Mouse (Mus musculus): ENCODE measurements at regions not wholly inside any gene's neighbourhood (a gene's known extent, or its start where the extent isn't known, plus 50 kb on each side); places are given as distances from the start of the nearest gene placed in this dataset.

GRCm38 (mm10) chr8:78877423-78877822 lies 56.5 kb upstream of the Lsm6 start:
- no peak for DNase-seq (ENCODE audit: low read depth, low spot score)

- no peak for DNase-seq (ENCODE audit: low read depth, low spot score)
These were observed 68.8 kb upstream of the Lsm6 start for GRCm38 (mm10) chr8:78889708-78890107.

- DNase-seq (ENCODE audit: low read depth, low spot score) = no peak
These were observed 69.6 kb upstream of the Lsm6 start for GRCm38 (mm10) chr8:78890571-78890970.

GRCm38 (mm10) chr8:78899887-78900286 lies 78.9 kb upstream of the Lsm6 start:
- DNase-seq (ENCODE audit: low read depth, low spot score) = peak; percentile 51

- no peak for DNase-seq (ENCODE audit: low read depth, low spot score)
These were observed 82.1 kb upstream of the Lsm6 start for GRCm38 (mm10) chr8:78903034-78903433.

DNA sequence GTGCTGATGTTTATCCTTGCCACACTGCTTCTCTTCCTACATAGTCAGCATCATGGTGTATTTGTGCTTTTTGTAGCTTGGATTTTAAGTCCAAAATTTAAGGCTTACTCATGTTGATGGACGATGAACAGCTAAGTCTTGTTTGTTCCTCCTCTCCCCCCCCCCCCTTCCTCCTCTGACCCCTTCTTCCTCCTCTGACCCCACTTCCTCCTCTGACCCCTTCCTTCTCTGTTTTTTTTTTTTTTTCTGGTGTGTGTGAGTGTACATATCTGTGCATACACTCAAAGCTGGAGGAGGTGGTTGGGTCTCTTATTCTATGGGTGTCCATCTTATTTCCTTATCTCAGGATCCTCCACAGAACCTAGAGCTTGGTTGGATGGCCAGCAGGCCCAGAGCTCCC lies 87.0 kb upstream of the Lsm6 start:
- no peak for DNase-seq (ENCODE audit: low read depth, low spot score)

DNA sequence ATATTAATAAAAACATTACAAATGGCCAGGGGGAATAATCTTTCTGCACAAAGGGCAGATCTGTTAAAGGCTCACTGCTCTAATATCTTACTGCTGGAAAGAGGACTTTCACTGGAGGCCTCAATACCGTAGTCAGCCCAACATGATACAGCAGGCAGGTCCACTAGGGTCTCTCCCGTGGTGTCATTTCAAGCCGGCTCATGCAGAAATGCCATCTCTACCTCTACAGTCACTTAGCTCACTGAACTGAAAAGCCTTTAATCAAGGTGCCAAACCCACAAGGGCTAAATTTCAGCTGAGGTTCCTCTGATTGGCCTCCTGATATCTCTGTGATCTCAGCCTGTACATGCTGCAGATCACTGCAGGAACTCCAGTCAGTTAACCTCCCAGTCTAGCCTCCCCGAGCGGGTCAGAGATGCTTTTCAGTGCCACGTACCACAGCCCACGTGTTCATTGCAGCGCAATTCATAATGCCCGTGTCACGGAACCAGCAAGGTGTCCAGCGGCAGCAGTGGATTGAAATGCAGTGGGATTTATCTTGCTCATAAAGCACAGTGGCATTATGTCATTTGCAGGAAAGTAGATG lies 90.4 kb upstream of the Lsm6 start:
- DNase-seq (ENCODE audit: low read depth, low spot score) = no peak

- DNase-seq (ENCODE audit: low read depth, low spot score) = no peak
These were observed 91.5 kb upstream of the Lsm6 start for GRCm38 (mm10) chr8:78912470-78912869.

DNA sequence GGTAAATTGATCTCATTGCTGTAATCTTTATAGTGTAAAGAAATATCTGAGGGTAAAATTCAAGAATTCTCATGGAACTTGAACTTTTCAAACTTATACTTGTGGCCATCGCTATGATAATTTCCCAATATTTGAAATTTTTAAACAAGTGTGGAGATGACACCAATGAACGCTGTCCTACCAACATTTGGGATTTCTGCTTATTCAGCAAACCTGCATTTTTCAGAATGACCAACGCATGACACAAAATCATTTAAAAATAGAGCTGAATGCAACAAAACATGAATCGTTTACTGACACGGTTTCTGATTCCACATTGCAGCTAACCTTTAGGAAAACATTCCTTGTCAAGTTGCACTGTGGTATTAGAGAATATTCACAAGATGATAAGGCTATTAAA lies 92.9 kb upstream of the Lsm6 start:
- no peak for DNase-seq (ENCODE audit: low read depth, low spot score)

DNA sequence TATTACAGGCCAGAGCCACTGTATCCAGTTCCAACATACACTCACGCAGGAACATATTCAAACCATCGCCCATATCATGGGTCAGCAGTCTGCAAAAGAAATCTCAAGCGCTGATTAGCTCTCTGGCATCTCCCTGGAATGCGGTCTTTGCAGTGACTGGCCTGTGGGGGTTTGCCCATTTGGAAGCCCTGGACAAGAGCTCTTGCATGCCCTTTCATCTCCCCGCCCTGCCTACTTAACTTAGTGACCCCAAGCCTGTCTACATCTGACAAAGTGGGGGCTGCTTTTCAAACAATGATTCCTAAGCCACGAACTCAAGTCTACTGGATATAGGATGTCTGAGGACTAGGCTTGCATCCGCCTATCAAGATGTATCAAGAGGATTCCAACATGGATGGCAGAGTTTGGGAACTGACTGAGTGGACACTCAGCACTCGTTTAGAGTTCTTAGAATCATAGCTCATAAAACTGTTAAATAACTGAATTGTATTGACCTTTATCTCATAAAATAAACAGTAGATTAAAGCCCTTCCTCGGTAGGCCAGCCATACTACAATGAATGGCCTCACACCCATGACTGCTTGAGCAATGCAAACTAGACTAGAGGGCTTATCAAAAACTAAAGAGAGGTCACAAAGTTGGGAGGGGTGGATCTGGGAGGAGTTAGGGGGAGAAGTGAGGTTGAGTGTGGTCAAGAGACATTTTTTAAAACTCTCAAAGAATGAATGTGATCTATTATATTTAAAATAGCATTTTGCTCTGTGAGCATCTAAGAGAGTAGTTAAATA lies 97.4 kb upstream of the Zfp827 start:
- DNase-seq (ENCODE audit: low read depth, low spot score) = no peak

DNA sequence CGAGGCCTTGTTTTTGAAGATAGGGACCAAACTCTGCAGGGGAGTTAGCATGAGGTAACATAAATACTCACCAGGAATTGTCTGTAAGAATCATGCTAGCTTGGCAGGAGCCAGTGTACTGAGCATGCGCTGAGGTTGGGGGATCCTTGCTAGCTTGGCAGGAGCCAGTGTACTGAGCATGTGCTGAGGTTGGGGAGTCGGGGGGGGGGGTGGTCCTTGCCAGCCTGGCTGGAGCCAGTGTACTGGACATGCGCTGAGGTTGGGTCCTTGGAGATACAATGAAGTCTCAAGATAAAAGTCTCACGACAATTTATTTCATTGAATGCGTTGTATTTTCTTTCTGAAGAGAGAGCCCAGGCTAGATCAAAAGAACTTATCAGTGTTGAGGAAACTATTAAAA lies 96.2 kb upstream of the Zfp827 start:
- no peak for DNase-seq (ENCODE audit: low read depth, low spot score)

GRCm38 (mm10) chr8:78940049-78940448 lies 88.2 kb upstream of the Zfp827 start:
- no peak for DNase-seq (ENCODE audit: low read depth, low spot score)

DNA sequence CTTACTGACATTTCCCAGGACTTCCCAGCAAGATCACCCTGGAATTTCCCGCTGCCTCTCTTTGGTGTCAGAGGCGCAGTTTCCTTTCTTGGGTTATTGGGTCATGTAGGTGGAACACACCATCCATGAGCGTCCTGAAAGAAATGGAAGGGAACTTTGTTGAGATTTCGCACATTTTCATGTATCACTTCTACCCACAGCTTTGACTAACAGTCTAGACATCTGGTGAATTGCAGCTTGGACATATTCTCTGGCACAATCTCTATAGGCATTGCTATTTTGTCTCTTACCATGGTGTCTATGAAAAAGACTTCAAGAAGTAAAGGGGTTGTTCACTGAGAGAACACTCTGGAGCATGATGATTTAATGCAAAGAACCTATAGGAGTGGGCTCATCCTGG lies 86.7 kb upstream of the Zfp827 start:
- DNase-seq (ENCODE audit: low read depth, low spot score) = no peak

DNA sequence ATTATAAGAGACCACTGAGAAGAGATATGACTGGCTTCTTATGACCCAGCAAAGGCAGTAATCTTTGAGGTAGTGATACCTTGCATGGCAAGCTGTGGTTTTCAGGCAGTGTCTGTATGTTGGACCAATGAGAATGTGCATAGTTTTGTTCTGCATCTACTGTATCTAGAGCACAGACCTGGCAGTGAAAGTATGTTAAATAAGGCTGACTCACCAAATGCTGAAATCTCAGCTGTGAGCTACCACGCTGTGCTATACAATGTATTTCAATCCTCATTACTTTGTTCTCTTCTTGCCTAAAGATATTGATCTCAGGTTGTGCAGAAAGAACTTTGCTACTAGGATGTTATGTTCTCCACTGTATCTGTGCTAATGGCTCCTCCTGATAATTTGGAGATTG lies 83.9 kb upstream of the Zfp827 start:
- DNase-seq (ENCODE audit: low read depth, low spot score) = no peak

- DNase-seq (ENCODE audit: low read depth, low spot score) = no peak
These were observed 82.6 kb upstream of the Zfp827 start for GRCm38 (mm10) chr8:78945607-78946006.

DNA sequence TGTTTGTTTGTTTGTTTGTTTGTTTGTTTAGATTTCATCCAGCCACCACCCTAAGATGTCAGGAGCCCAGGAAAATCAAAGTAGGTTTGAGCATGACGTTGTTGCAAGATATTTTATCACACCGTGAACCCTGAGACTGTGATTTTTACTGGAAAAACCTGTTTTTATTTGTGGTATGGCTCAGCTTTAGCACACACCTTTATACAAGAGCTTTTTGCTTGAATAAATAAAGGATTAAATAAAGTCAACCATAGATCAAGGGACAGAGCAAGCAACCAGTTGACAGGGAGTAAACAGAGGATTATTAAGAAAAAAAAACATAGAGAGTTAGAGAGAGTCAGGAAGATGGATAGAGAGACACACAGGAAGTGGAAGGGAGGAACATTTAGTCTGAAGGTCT lies 82.2 kb upstream of the Zfp827 start:
- DNase-seq (ENCODE audit: low read depth, low spot score) = no peak

DNA sequence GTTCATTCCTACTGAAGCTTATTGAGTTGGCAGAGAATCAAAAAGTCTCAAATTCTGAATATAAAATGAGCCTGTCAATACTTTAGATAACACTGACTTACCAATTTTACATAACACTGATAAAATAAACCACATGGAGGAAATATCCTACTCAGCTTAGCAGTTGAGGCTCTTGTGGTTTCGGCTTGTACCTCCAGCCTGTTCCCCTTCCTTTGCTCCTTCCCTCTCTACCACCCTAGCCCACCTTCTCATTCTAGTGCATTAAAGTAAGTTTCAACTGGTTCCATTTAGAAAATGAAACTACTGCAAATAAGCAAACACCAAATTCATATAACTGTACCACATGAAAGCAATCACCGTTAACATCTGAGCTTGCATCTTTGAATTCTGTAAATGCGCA lies 53.2 kb upstream of the Zfp827 start:
- DNase-seq (ENCODE audit: low read depth, low spot score) = no peak
